Mouse (Mus musculus): ENCODE results near the gene Specc1.

GRCm38 (mm10) chr11:62223416-62223815 lies 266.9 kb downstream of the Specc1 start:
- TF ChIP-seq CTCF (IDR thresholded peaks at IDR 0.05; ENCODE audit: borderline replicate concordance, extremely low read depth, insufficient read depth, insufficient read length) (no peak), POLR2A (IDR thresholded peaks at IDR 0.05; ENCODE audit: borderline replicate concordance, extremely low read depth, insufficient read depth, insufficient read length, poor library complexity, severe bottlenecking) (no peak)
